Mouse (Mus musculus): ENCODE measurements around the gene Rab25.
A peak's percentile ranks its signal among the peaks of the same experiment; 100 is the strongest.

Rab25 gene

DNA sequence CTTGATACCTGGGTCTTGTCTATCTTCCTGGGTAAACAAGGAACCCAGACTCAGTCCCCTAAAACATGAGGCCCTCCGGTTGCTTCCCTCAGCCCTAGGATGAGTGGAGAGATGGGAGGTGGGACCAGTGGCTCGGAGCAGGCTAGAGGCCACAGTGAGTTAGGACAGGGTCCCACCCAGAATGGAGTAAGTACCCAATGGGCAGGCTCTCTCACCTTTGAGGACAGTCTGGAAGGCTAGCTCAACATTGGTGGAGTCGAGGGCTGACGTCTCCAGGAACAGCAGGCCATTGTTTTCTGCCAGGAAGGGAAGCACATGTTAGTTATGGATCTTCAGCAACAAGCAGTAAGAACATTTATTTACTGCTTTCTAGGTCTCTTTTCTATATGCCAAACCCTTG is 5.6 kb downstream of the Rab25 start:
- DNase-seq (ENCODE audit: low read depth, low spot score) = no peak

DNA sequence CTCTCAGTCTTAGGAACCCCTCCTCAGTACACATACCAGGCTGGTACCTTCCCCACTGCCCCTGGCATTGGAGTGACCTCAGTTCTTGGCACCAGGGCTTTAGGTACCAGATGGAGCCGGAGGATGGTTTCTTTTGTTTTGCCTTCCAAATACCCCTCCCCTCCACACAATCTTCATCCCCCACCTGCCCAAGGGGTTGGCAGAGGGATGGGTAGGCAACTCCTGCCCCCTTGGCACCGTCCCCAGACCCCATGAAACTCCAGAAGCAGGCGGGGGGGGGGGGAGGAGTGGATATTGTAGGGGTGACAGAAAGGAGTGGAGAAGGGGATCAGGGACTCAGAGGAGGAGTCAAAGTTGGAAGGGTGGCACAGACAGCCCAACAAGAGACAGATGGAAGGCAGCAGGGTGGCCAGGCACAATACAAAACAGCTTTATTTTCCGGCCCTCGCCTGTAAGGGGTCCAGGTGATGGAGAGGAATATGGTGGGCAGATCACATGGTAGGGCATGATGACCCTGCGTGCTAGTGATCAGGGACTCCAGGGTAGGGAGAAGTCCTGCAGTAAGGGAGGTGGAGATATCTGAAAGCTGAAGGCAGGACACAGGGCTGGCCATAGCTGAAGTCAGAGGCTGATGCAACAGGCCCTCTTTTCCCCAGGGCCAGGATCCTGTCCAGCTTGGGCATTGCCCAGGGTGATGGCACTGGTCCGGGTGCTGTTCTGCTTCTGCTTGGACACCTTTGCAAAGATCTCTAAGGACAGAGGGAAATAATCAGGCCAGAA is 6.3 kb downstream of the Rab25 start:
- DNase-seq (ENCODE audit: low read depth, low spot score) = no peak

DNA sequence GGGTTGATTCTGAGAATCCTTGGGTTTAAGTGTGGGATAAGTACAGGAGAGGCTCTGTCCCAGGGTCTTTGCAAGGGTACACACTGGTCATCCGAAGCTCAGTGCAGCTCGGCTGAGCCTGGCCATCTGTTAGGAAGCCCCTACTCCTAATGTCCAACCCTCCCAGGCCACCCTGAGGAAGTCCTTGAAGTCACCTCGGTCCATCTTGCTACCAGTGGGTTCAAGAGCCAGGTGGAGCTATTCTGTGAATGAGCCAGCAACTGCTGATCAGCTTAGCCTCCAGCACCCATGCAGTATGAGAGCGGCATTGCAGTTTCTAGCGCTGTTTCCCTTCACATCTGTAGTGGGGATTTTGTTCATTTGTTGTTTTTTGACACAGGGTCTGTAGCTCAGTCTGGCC is 8.0 kb downstream of the Rab25 start:
- no peak for DNase-seq (ENCODE audit: low read depth, low spot score)

DNA sequence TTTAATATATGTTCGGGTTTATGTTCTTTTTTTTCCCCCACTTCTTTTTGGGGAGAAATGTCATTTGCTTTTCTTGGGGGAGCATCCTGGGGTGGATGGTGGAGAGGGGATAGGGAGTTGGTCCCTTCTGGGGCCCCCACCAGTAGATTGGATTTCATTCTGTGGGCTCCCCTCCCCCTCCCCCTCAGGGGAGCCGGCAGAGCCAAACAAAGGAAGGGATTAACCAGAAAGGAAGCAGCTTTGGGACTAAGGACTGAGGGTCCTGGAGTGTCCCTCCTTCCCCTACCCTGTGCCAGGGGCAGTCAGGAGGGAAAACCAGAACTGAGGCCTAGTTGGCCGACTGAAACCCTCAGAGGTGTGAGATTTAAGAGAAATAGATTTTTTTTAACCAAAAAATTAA is 8.7 kb downstream of the Rab25 start:
- DNase-seq (ENCODE audit: low read depth, low spot score) = no peak

DNA sequence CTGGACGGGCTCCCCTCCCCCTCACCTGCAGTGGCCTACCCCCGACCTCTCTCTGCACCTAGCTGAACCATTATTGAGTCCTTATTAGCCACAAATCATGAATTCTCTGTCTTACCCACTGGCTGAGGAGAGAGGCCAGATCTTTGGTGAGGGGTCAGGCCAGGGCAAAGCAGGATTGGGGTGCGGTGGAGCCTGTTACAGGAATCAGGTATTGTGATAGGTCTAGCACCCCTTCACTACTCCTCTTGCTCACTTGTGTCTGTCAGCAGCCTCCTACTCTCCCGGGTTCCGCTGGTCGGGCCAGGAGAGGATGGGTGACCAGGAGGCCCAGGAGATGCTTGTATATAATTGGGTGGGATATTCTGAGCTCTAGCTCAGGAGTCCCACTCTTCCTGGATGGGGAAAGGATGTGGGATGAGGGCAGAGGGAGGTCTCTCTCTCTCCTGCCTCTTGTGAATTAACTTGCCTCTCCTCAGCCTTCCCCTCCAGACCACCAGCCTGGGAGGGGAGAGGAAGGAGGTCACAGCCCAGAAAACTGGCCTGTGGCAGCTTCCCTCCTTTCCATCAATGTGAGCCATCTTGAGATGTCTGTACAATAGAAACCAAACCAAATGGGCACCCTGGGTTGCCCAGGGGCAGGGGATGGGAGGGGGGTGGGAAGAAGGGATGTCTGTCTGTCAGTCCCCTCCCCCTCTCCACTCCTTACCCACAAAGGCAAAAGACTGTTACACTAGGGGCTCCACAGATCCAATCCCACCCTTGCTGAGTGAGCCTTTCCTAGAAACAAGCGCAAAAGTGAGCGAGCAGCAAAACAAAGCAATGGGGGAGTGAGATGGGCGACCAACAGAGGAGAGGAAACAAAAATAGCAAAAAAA is 9.6 kb downstream of the Rab25 start:
- DNase-seq (ENCODE audit: low read depth, low spot score) = no peak

DNA sequence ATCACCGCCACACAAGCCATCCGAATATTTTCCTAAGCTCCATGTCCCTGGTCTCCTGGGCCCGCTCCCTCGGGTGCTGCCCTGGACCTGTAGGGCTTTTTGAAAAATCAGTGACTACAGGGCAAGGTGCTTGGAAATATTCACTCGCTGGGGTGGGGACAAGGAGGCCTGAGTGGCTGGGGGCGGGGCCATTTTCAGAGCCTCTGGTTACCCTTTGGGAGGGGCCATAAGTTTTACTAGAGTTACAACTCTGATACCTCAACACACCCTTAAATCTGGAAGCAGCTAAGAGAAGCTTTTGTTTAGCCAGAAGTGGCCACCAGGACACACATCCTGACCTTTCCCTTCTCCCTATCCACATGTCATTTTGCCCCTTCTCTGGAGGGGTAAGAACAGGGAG is 11.0 kb downstream of the Rab25 start:
- DNase-seq (ENCODE audit: low read depth, low spot score) = no peak

DNA sequence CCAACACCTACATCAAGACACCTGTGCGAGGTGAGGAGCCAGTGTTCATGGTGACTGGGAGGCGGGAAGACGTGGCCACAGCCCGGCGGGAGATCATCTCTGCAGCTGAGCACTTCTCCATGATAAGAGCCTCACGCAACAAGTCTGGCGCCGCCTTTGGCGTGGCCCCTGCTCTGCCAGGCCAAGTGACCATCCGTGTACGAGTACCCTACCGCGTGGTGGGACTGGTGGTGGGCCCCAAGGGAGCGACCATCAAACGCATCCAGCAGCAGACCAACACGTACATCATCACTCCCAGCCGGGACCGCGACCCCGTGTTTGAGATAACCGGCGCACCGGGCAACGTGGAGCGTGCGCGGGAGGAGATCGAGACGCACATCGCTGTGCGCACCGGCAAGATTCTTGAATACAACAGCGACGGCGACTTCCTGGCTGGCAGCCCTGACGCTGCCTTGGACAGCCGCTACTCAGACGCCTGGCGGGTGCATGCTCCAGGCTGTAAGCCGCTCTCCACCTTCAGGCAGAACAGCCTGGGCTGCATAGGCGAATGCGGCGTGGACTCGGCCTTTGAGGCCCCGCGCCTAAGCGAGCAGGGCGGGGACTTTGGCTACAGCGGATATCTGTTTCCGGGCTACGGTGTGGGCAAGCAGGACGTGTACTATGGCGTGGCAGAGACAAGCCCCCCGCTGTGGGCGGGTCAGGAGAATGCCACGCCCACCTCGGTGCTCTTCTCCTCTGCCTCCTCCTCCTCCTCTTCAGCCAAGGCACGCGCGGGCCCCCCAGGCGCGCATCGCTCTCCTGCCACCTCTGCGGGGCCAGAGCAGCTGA is 11.8 kb downstream of the Rab25 start:
- DNase-seq (ENCODE audit: low read depth, low spot score) = peak; percentile 71

DNA sequence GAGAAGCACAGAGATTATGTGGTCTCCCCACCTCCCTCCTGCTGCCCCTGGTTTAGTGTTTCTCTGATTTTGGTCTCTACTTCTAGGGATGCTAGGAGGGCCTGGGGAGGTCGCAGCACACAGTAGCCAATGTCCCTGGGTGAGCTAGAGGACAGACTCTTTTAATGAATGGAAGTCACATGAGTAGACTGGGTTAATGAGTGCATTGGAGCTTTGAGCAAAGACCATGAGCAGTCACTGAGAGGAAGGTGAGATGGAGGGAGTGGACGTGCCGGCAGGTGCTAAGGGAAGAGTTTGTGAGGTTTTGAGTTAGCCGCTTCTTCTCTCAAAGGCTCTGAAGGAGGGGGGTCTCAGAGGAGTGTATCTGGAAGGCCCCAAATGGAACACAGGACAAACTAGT is 12.6 kb downstream of the Rab25 start:
- DNase-seq (ENCODE audit: low read depth, low spot score) = no peak

DNA sequence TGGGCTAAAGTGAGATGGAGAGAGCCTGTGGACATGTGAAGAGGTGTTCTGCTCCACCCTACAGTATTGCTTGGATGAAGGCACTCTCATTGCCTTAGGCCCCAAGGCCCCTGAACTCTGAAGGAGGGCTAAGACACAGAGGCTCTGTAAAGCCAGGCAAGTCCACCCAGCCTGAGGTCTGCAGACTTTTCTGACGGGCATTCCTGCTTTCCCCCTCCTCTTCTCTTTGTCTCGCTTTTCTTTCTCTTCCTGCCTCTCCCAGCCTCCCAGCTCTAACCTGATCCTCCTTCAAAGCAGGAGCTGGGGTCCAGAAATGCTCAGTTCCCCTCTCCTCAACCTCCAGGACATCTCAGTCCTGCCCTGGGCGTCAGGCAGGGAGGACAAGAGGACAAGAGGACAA is 13.1 kb downstream of the Rab25 start:
- no peak for DNase-seq (ENCODE audit: low read depth, low spot score)

DNA sequence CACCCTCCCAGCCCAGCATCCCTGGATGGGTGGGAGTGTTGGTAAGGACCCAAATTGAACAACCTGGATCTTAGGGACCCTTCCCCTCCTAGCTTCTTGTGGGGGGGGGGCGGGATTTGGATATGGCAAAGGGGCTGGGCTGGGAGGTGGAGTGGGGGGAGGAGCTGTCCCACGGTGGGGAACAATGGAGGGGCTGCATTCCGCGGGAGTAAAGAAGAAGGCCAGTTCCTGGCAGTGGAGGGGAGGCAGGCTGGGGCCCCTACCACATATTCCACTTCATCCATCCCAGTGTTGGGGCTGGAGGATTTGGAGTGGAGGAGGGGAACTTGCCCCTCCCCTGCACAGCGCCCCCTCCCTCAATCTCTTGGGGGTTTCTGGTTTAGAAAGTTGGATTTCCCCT is 14.4 kb downstream of the Rab25 start:
- no peak for DNase-seq (ENCODE audit: low read depth, low spot score)

DNA sequence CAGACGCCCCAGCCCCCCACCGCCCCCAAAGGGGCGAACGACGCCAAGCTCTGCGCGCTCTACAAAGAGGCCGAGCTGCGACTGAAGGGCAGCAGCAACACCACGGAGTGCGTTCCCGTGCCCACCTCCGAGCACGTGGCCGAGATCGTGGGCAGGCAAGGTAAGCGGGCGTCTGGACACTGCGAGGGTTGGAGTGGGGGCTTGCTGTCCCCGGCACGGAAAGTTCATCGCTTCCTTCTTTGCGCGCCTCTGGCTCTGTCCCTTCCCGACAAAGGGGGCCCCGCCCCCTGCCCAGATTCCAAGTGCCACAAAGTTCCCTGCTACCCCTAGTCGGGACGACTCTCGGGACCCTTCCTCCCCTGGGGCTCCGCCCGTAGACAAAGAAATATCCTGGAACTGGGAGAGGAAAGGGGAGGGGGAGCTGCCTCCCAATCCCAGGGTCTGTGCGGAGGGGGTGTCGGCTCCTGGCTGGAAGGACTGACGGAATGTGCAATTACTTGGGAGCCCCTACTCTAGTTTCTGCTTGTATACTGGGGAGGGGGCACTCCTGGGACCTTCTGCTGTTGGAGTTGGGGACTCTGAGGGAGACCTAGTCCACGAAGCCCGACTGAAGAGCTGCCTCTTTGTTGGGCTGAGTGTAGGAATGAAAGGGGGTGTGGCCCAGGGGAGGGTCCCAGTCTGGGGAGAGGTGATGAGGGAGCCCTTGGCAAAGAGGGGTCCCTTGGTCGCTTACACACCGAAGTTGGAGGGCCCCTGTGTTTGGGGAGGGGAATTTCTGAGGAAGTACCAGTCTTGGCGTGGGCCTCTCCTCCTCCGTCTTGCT is 15.2 kb downstream of the Rab25 start:
- peak; percentile 74 for DNase-seq (ENCODE audit: low read depth, low spot score)

DNA sequence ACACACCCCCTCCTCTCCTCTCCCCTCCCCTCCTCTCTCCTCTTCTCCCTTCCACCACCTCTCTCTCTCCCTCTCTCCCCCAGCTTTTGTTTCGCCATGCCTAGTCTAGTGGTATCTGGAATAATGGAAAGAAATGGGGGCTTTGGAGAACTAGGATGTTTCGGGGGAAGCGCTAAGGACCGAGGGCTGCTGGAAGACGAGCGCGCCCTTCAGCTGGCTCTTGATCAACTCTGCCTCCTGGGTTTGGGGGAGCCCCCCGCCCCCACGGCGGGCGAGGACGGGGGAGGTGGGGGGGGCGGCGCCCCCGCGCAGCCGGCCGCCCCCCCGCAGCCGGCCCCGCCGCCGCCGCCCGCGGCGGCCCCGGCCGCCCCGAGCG is 15.8 kb downstream of the Rab25 start, which contains the start of gene Mex3a:
Gene Mex3a (plus strand): TSS at position 97 of the 376 bp plus-strand sequence.
- no peak for DNase-seq (ENCODE audit: low read depth, low spot score)

DNA sequence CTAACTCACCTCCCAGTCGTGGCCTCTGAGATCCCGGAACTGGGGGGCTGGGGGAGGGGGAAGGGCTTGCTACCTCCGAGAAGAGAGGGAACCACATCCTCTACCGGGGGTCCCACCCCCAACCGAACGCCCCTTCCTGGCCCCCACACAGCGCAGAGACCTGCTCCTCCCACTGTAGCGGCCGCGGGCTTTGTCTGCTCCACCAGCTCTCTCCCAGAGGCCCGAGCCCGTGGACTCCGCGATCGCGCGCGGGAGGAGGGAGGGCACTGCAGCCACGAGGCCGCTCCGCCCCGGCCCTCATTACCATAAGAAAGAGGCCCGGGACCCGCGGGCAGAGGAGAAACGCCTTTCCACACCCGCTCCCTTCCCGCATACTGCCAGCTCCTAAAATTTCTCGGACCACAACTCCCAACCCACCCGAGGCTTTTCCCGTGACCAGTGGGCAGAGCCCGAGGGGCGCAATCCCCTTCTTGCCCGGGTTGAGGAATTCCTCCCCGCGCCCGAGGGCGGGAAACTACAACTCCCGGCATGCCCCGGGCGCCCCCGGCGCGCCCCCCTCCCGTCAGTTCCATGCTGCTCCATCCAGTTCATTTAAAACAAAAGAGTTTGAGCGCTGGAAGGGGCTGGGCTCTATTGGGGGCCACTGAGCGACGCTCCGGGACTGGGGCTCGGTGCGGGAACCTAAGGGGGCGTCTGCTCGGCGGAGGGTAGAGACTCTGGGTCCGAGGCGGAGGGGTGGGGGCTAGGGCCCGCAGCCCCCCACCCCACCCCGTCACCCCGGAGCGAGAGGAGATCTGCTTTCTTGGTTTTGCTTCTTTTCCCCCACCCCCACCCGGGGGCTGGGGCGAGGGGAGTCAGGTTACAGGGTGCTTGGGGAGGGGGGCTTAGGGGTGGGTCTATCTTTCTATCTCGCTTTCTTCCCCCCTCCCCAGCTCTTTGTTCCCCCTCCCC is 16.5 kb downstream of the Rab25 start:
- DNase-seq (ENCODE audit: low read depth, low spot score) = peak; percentile 89

DNA sequence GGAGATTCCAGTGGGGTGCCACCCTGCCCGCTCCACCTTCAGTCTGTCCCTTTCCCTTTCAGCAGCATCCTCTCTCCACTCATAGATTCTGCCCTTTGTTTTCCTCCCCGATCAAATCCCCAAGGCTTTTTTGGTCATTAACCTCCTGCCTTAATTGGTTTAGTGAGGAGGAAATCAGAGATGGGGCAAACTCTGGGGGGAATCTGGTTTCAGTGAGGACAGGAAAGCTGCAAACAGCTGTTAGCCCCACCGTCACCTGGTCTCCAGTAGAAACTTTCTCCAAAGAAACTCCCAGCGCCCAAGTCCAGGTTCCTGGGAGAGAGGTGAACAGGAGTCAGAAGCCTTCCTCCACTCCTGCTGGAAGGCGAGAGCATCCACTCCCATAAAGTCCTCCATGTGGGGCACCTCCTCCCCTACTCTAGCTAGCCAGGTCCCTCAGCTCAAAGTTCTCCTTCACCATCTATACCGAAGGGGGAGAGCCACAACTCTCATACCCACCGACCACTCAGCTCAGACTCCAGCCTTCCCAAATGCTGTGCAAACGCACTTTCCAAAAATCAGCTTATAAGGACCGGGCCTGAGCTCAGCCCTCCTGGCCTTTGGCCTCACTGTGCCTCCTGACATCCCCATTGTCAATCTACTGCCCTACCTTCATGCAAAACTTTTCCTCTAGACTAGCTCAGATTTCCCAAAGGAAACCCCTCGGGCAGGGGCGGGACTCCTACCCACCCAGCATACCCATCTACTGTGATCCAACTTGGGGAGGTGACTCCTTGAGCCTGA is 17.8 kb downstream of the Rab25 start:
- peak; percentile 89 for DNase-seq (ENCODE audit: low read depth, low spot score)

DNA sequence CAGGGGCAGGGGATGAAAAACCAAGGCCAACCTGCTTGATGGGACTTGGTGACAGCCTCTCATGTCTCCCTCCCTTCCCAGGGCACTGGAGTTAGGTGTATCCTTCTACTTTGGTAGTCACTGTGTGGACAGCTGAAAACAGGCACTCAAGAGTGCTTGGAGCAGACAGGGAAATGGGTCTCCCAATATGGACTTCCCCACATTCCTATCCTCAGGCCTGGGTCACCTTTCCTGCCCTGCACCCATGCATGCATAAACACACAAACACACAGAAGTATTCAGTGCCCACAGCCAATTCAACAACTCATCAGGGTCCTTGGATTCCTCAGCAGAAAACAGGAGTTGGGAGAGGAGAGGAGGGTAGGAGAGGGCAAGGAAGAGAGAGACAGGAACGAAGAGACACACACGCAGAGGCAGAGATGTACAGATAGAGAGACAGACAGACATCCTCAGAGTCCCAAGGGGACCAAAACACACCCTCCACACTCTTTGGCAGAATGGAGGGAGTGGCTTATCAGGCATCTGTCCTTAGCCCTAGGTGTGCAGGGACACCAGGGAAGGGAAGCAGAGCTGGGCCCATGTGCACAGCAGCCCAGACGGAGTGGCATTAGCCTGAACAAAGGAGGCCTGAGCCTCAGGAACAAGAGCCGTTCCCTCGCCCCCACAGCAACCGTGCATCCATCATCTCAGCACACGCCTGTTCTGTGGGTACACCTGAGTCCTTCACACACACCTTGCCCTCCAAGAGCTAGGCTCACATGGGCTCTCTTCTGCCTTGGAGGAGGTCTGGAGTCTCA is 18.7 kb downstream of the Rab25 start:
- no peak for DNase-seq (ENCODE audit: low read depth, low spot score)

DNA sequence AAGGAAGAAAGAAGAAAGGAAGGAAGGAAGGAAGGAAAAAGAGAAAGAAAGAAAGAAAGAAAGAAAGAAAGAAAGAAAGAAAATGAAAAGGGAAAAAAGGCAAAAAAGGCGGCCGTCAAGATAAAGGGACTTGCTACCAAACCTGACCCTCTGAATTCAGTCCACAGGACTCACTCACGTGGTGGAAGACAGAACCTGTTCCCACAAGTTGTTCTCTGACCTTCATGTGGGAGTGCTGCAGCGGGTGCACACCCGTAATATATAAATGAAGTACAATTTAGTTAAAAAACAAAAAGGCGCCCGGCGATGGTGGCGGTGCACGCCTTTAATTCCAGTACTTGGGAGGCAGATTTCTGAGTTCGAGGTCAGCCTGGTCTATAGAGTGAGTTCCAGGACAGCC is 19.5 kb downstream of the Rab25 start:
- DNase-seq (ENCODE audit: low read depth, low spot score) = no peak

DNA sequence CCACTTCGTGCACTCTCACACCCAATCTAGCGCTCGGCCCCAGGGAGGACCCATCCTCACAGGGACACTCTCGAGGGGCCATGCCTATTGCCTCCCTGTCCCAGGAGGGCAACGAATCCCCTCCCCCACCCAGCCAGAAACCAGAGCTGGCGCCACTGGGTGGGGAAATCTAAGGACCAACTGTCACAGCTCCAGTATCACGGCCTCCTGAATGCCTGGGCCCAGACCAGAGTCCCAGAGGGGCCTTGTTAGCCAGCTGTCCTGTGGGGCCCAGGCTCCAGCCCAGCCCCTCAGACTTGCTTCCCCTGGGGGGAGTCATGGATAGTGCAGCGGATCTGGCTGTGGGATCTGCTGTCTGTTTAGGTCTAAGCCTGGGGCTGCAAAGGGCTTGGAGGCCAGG is 20.5 kb downstream of the Rab25 start:
- DNase-seq (ENCODE audit: low read depth, low spot score) = no peak

Measured in ES-CJ7 (cell line).